Mouse (Mus musculus) cortical plate, adult 2 months (tissue): Measurements from ENCODE around the gene 1110051M20Rik. TPM values are rescaled to one million over a fixed set of nuclear protein-coding genes. Genes with fewer than 3 reads are reported as not detected.

Experiments used
- H3K27ac ChIP-seq: fragments of 200-500 bp; 2 replicates; pipeline ENCODE4 v1.5.1; 2012; ENCODE audit warnings: low read length, control low read depth, inconsistent platforms; ENCODE audit not compliant: insufficient read depth
- H3K4me1 ChIP-seq: fragments of 200-500 bp; 2 replicates; pipeline ENCODE4 v1.6.1; 2011; ENCODE audit warnings: low read length; ENCODE audit not compliant: control insufficient read depth, insufficient read depth
- H3K4me3 ChIP-seq: fragments of 200-500 bp; 2 replicates; pipeline ENCODE4 v1.5.1; 2011; ENCODE audit warnings: mild to moderate bottlenecking, low read length, control low read depth; ENCODE audit not compliant: insufficient read depth
- CTCF ChIP-seq: fragments of 200-500 bp; IDR thresholded peaks from 2 replicates; pipeline ENCODE4 v1.5.1; 2011; ENCODE audit warnings: mild to moderate bottlenecking, control low read depth, low read length; ENCODE audit not compliant: insufficient read depth; ENCODE audit errors: extremely low read depth
- POLR2A ChIP-seq: fragments of 200-500 bp; IDR thresholded peaks from 2 replicates; pipeline ENCODE4 v1.6.1; 2011; ENCODE audit warnings: mild to moderate bottlenecking, low read length, control low read depth; ENCODE audit not compliant: insufficient read depth; ENCODE audit errors: extremely low read depth
- polyA plus RNA-seq: library from polyadenylated mRNA; depleted of rRNA; stranded (reverse); fragments of >200 nt; gene quantifications from 2 replicates; pipeline ENCODE4 v1.2.3, GENCODE M21; 2012

The 1110051M20Rik gene
- polyA plus RNA-seq, 1 experiment: 121 TPM

GRCm38 (mm10) chr2:91335128-91335527 is 109.4 kb downstream of the 1110051M20Rik start:
- Histone ChIP-seq H3K27ac (no peak overlapping the region), H3K4me3 (no peak overlapping the region), H3K4me1 (peaks cover 2% of the 10 kb centered on the region)
- no peak for TF ChIP-seq POLR2A
- no peak for TF ChIP-seq CTCF

- Histone ChIP-seq H3K4me3 (no peak overlapping the region), H3K4me1 (peaks cover 6% of the 10 kb centered on the region), H3K27ac (no peak overlapping the region)
- TF ChIP-seq CTCF: no peak
- TF ChIP-seq POLR2A: no peak
Observed at GRCm38 (mm10) chr2:91331051-91331843, 113.3 kb downstream of the 1110051M20Rik start.

- H3K4me1 ChIP-seq: peaks cover 6% of the 10 kb centered on the region
- TF ChIP-seq CTCF (no peak), POLR2A (no peak)
- H3K4me3 ChIP-seq: no peak overlapping the region
- no peak overlapping the region for H3K27ac ChIP-seq
Observed at GRCm38 (mm10) chr2:91329996-91330738, 114.3 kb downstream of the 1110051M20Rik start.

GRCm38 (mm10) chr2:91328729-91329125 is 115.8 kb downstream of the 1110051M20Rik start:
- 0 out of 2 replicates have a peak overlapping the region, but pooled peaks have one; percentile 7 for H3K27ac ChIP-seq
- TF ChIP-seq POLR2A (no peak), CTCF (no peak)
- H3K4me3 ChIP-seq: no peak overlapping the region
- H3K4me1 ChIP-seq: peaks cover 6% of the 10 kb centered on the region

GRCm38 (mm10) chr2:91327968-91328728 is 116.4 kb downstream of the 1110051M20Rik start:
- H3K4me3 ChIP-seq: no peak overlapping the region
- TF ChIP-seq POLR2A (no peak), CTCF (no peak)
- 0 out of 2 replicates have a peak overlapping the region, but pooled peaks have one; percentile 7 for H3K27ac ChIP-seq
- H3K4me1 ChIP-seq: peaks cover 6% of the 10 kb centered on the region

GRCm38 (mm10) chr2:91326746-91327350 is 117.7 kb downstream of the 1110051M20Rik start:
- Histone ChIP-seq H3K27ac (peak overlapping the region; percentile 12; the same call in 1 of the 2 replicates), H3K4me3 (no peak overlapping the region), H3K4me1 (peaks cover 6% of the 10 kb centered on the region; the same call in 1 of the 2 replicates)
- TF ChIP-seq POLR2A (no peak), CTCF (no peak)

- no peak for TF ChIP-seq CTCF
- no peak for TF ChIP-seq POLR2A
- H3K4me1 ChIP-seq: peaks cover 2% of the 10 kb centered on the region; the same call in 1 of the 2 replicates
- 0 out of 2 replicates have a peak overlapping the region, but pooled peaks have one; percentile 24 for H3K27ac ChIP-seq
Observed at GRCm38 (mm10) chr2:91324761-91325421, 119.6 kb downstream of the 1110051M20Rik start.

GRCm38 (mm10) chr2:91324346-91324745 is 120.2 kb downstream of the 1110051M20Rik start:
- no peaks in the 10 kb centered on the region for H3K4me1 ChIP-seq
- 0 out of 2 replicates have a peak overlapping the region, but pooled peaks have one; percentile 24 for H3K27ac ChIP-seq
- no peak overlapping the region for H3K4me3 ChIP-seq
- TF ChIP-seq POLR2A: no peak
- TF ChIP-seq CTCF: no peak

More at GRCm38 (mm10) chr2:91324761-91325421, 119.6 kb downstream of the 1110051M20Rik start:
- H3K4me3 ChIP-seq: no peak overlapping the region
